8 mouse cellular contexts compared by ENCODE assay signal in the genomic region with DNA sequence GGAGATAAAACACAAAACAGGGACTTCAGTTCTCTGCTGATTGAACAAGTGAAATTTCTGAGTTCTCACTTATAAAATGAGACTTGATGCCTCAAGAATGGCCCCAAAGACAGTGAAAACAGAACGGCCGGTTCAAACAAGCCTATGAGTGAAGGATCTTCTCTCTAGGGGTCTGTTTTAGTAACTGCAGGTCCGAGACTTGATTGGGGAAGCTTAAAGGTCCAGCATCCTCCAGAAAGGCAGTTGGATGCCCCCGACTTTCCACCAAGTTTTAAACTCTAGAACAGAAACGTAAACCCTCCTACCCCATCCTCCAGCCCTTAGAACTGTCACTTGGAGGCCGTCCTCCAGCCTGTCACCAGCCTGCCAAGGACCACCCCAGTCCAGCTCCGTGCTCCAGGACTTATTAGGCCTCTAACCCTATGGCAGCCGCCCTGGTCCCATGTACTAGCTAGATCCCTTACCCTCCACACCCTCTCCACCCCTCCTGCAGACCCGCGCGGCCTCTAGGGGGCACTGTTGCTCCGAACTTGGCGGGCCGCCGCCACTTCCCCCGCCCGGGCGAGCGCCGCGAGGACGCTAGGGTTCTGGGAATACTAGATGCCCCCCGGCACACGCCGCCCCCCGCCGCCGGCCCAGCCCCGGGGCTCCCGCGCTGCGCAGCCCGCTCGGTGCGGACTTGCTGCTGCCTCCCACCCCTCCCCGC. TPM values are rescaled to one million over a fixed set of nuclear protein-coding genes. Genes with fewer than 3 reads are reported as not detected.
DNase-seq lines count a peak whose midpoint lies in the region; ATAC-seq and TF ChIP-seq lines count a peak whose summit lies in the region.

No protein-coding gene starts in this region.

- H3K27ac ChIP-seq in gastrocnemius, adult 2 months = peak overlapping the region; percentile 97
- peak overlapping the region; percentile 94 for H3K27ac ChIP-seq in hindbrain, postnatal 0 days

- H3K36me3 ChIP-seq in hindbrain, postnatal 0 days (ENCODE audit: insufficient read depth, low read length) = no peaks in the 10 kb centered on the region

- H3K4me2 ChIP-seq in hindbrain, postnatal 0 days (ENCODE audit: low read depth, low read length) = peak overlapping the region; percentile 100

- H3K4me3 ChIP-seq in gastrocnemius, adult 2 months = peak overlapping the region; percentile 87
- H3K4me3 ChIP-seq in hindbrain, postnatal 0 days (ENCODE audit: low read length) = peak overlapping the region; percentile 59

- H3K9me3 ChIP-seq in hindbrain, postnatal 0 days (ENCODE audit: low read length) = no peaks in the 10 kb centered on the region

- no peaks in the 10 kb centered on the region for H3K27me3 ChIP-seq in hindbrain, postnatal 0 days (ENCODE audit: insufficient read depth, low read length)

- peak overlapping the region; percentile 69 for H3K9ac ChIP-seq in hindbrain, postnatal 0 days (replicated peaks; ENCODE audit: low read length)

- intact Hi-C loops in gastrocnemius, adult 2 months (cut with DNase I) = loop anchor here (1.0 to 5.0 kb wide), 4 partner anchors 150 to 326 kb away; a partner anchor contains a TSS

- peak; percentile 89 for ATAC-seq in hindbrain, postnatal 0 days
- ATAC-seq in megakaryocyte, adult 5-6 weeks (ENCODE audit: poor library complexity, severe bottlenecking) = peak; percentile 88

- WGBS in hindbrain, postnatal 0 days = under 1% methylated on average over 36 of the region's 36 CpGs

- DNase-seq in ZHBTc4 (ENCODE audit: low read depth, low spot score) = peak; percentile 94
- DNase-seq in cerebellum, postnatal 4 days (ENCODE audit: low spot score in 2 of 2) = peak; percentile 99
- peak; percentile 97 for DNase-seq in gastrocnemius, adult 2 months
- peak; percentile 93 for DNase-seq in hindbrain, postnatal 0 days (ENCODE audit: low spot score)
- DNase-seq in left cerebral cortex, adult 8-10 months (ENCODE audit: low spot score in 2 of 2) = peak; percentile 84 to 97
- peak; percentile 94 for DNase-seq in right cerebral cortex, adult 18-20 months
- DNase-seq in urinary bladder, postnatal 10 days (ENCODE audit: low spot score) = peak; percentile 98

- H3K4me1 ChIP-seq in hindbrain, postnatal 0 days (ENCODE audit: insufficient read depth, low read length) = peaks cover 30% of the 10 kb centered on the region

- no peak; the same call in none of the 2 replicates for TF ChIP-seq CTCF in gastrocnemius, adult 2 months (IDR thresholded peaks at IDR 0.05)
- peak; percentile 84 for TF ChIP-seq CTCF in hindbrain, postnatal 0 days (IDR thresholded peaks at IDR 0.05; ENCODE audit: low read depth)

RNA-seq across cellular contexts. Expression of a gene that starts 33.9 kb away (rescaled TPM):
- 10 to 100 TPM in 1 of 2 experiments, 1 to 10 TPM in 1; 7.1 to 17.3 TPM for total RNA-seq in gastrocnemius, adult 2 months (2021)
- 11.1 and 12.2 TPM in 2 replicates for total RNA-seq in hindbrain, postnatal 0 days (2014; rRNA removed)
- 2.0 and 2.7 TPM in 2 replicates for polyA plus RNA-seq in hindbrain, postnatal 0 days (2015; fragmentation: Nextera tagmentation; extraction: Ambion mirVana)
- total RNA-seq in left cerebral cortex, adult 8-10 months (2022) = 10 to 100 TPM; 31.0 to 59.2 (median 51.8) TPM
- total RNA-seq in megakaryocyte, adult 5-6 weeks (2015) = 10.6 and 11.9 TPM in 2 replicates
- 9.6 and 10.9 TPM in 2 replicates for total RNA-seq in megakaryocyte, adult 5-6 weeks (2017)

Comparison
In these comparisons a context has a peak if more than half of its experiments do, and no peak if none do; other contexts are left out.
1. Peak in every context shown above with its lines: DNase-seq, ATAC-seq, H3K4me3 ChIP-seq and H3K27ac ChIP-seq.